Mouse (Mus musculus) CH12.LX (cell line): ENCODE data around the gene Gstt1. TPM values are rescaled to one million over a fixed set of nuclear protein-coding genes. Genes with fewer than 3 reads are reported as not detected.

ENCODE experiments used
- DNase-seq: peaks from one replicate; pipeline ENCODE4 v3.0.0-alpha.2; 2013; ENCODE audit errors: extremely low read depth
- H3K27ac ChIP-seq: 2 replicates; pipeline ENCODE4 v1.5.1; 2012; ENCODE audit warnings: low read depth, mild to moderate bottlenecking, control low read depth, moderate library complexity; ENCODE audit not compliant: insufficient read depth
- H3K27me3 ChIP-seq: replicated peaks from 2 replicates; pipeline ENCODE3; 2012; ENCODE audit warnings: inconsistent platforms
- H3K36me3 ChIP-seq, 2 experiments: replicated peaks in 1 of 2; 2 replicates each; pipeline versions ENCODE3 to v1.6.1; 2012; ENCODE audit warnings: inconsistent platforms in 1 of 2, low read length in 1 of 2, mild to moderate bottlenecking in 1 of 2, mixed read lengths in 1 of 2, moderate library complexity in 1 of 2; ENCODE audit not compliant: control insufficient read depth in 1 of 2, insufficient read depth in 1 of 2
- H3K4me1 ChIP-seq, 2 experiments: 2 replicates each; pipeline ENCODE4 v1.6.1; 2012; ENCODE audit warnings: inconsistent platforms in 1 of 2, moderate library complexity in 1 of 2; ENCODE audit not compliant: insufficient read depth in 2 of 2, control insufficient read depth in 1 of 2
- H3K4me2 ChIP-seq: 2 replicates; pipeline ENCODE4 v1.6.1; 2012; ENCODE audit warnings: low read depth, mild to moderate bottlenecking, control low read depth; ENCODE audit not compliant: poor library complexity, insufficient read depth, severe bottlenecking
- H3K4me3 ChIP-seq, 3 experiments: fragments of 150-350 bp in 1 of 3; sonication (generic) in 1 of 3; replicated peaks in 1 of 3; 2 replicates each; pipeline versions ENCODE3 to v1.5.1; 2011 to 2012; ENCODE audit warnings: low read depth in 2 of 3, low read length in 2 of 3, mild to moderate bottlenecking in 2 of 3, moderate library complexity in 2 of 3, control low read depth in 1 of 3, improper control_type of control experiment in 1 of 3, inconsistent platforms in 1 of 3, mixed read lengths in 1 of 3; ENCODE audit not compliant: poor library complexity in 1 of 3
- H3K79me2 ChIP-seq: replicated peaks from 2 replicates; pipeline ENCODE4 v1.6.1; 2012; ENCODE audit warnings: mild to moderate bottlenecking, moderate library complexity; ENCODE audit not compliant: control insufficient read depth, poor library complexity, insufficient read depth, severe bottlenecking; ENCODE audit errors: extremely low read depth
- H3K9ac ChIP-seq: 2 replicates; pipeline ENCODE4 v1.6.1; 2012; ENCODE audit warnings: low read depth, mild to moderate bottlenecking, control low read depth, moderate library complexity; ENCODE audit not compliant: insufficient read depth
- H3K9me3 ChIP-seq: replicated peaks from 2 replicates; pipeline ENCODE3; 2012; ENCODE audit warnings: low read length, inconsistent platforms, mixed read lengths
- BHLHE40 ChIP-seq: IDR thresholded peaks from 2 replicates; pipeline ENCODE4 v1.6.1; 2011; ENCODE audit warnings: mild to moderate bottlenecking, low read depth, low read length, improper control_type of control experiment
- CHD1 ChIP-seq: IDR thresholded peaks from 2 replicates; pipeline ENCODE4 v1.6.1; 2012; ENCODE audit warnings: low read depth, low read length, improper control_type of control experiment, inconsistent platforms
- CHD2 ChIP-seq: IDR thresholded peaks from 2 replicates; pipeline ENCODE4 v1.6.1; 2011; ENCODE audit warnings: low read length, improper control_type of control experiment
- CTCF ChIP-seq, 2 experiments: IDR thresholded peaks in 1 of 2; conservative IDR thresholded peaks in 1 of 2; 2 replicates each; pipeline ENCODE4 v1.5.1; 2011 to 2012; ENCODE audit warnings: low read depth in 2 of 2, low read length in 2 of 2, improper control_type of control experiment in 1 of 2, inconsistent platforms in 1 of 2, mild to moderate bottlenecking in 1 of 2, moderate library complexity in 1 of 2
- E2F4 ChIP-seq: IDR thresholded peaks from 2 replicates; pipeline ENCODE4 v1.6.1; 2011; ENCODE audit warnings: low read depth, low read length, improper control_type of control experiment; ENCODE audit not compliant: insufficient replicate concordance
- ELF1 ChIP-seq: IDR thresholded peaks from 2 replicates; pipeline ENCODE4 v1.6.1; 2014; ENCODE audit warnings: low read depth, mild to moderate bottlenecking, inconsistent platforms, low read length, improper control_type of control experiment
- EP300 ChIP-seq: IDR thresholded peaks from 2 replicates; pipeline ENCODE4 v1.6.1; 2011; ENCODE audit warnings: low read length, improper control_type of control experiment
- ETS1 ChIP-seq: conservative IDR thresholded peaks from 2 replicates; pipeline ENCODE4 v1.6.1; 2012; ENCODE audit warnings: low read depth, mild to moderate bottlenecking, inconsistent platforms, low read length, improper control_type of control experiment, moderate library complexity
- GABPA ChIP-seq: IDR thresholded peaks from 2 replicates; pipeline ENCODE4 v1.6.1; 2012; ENCODE audit warnings: low read depth, low read length, improper control_type of control experiment, inconsistent platforms; ENCODE audit not compliant: insufficient replicate concordance
- HCFC1 ChIP-seq: IDR thresholded peaks from 2 replicates; pipeline ENCODE4 v1.6.1; 2012; ENCODE audit warnings: low read depth, mild to moderate bottlenecking, inconsistent platforms, low read length, improper control_type of control experiment
- IRF4 ChIP-seq: IDR thresholded peaks from 2 replicates; pipeline ENCODE4 v1.6.1; 2014; ENCODE audit warnings: low read depth, mild to moderate bottlenecking, inconsistent platforms, low read length, improper control_type of control experiment
- JUN ChIP-seq: IDR thresholded peaks from 2 replicates; pipeline ENCODE4 v1.6.1; 2011; ENCODE audit warnings: low read depth, mild to moderate bottlenecking, low read length, improper control_type of control experiment, moderate library complexity; ENCODE audit not compliant: insufficient read depth
- JUND ChIP-seq: conservative IDR thresholded peaks from 2 replicates; pipeline ENCODE4 v1.6.1; 2011; ENCODE audit warnings: low read depth, low read length, improper control_type of control experiment
- KAT2A ChIP-seq: IDR thresholded peaks from 2 replicates; pipeline ENCODE4 v1.6.1; 2012; ENCODE audit warnings: low read length, improper control_type of control experiment, inconsistent platforms; ENCODE audit not compliant: insufficient replicate concordance
- MAFK ChIP-seq: IDR thresholded peaks from 2 replicates; pipeline ENCODE4 v1.6.1; 2011; ENCODE audit warnings: low read length, improper control_type of control experiment; ENCODE audit not compliant: insufficient replicate concordance
- MAX ChIP-seq: IDR thresholded peaks from 2 replicates; pipeline ENCODE4 v1.6.1; 2011; ENCODE audit warnings: low read length, improper control_type of control experiment
- MAZ ChIP-seq: IDR thresholded peaks from 2 replicates; pipeline ENCODE4 v1.6.1; 2012; ENCODE audit warnings: low read depth, mild to moderate bottlenecking, inconsistent platforms, low read length, improper control_type of control experiment, moderate library complexity
- MEF2A ChIP-seq: IDR thresholded peaks from 2 replicates; pipeline ENCODE4 v1.6.1; 2014; ENCODE audit warnings: low read depth, mild to moderate bottlenecking, inconsistent platforms, low read length, improper control_type of control experiment, borderline replicate concordance
- MXI1 ChIP-seq: IDR thresholded peaks from 2 replicates; pipeline ENCODE4 v1.6.1; 2011; ENCODE audit warnings: mild to moderate bottlenecking, low read depth, low read length, improper control_type of control experiment
- MYC ChIP-seq: IDR thresholded peaks from 2 replicates; pipeline ENCODE4 v1.6.1; 2011; ENCODE audit warnings: low read depth, mild to moderate bottlenecking, improper control_type of control experiment, low read length
- NELFE ChIP-seq: IDR thresholded peaks from 2 replicates; pipeline ENCODE4 v1.6.1; 2011; ENCODE audit warnings: low read depth, low read length, improper control_type of control experiment
- NRF1 ChIP-seq: IDR thresholded peaks from 2 replicates; pipeline ENCODE4 v1.6.1; 2014; ENCODE audit warnings: low read depth, mild to moderate bottlenecking, inconsistent platforms, low read length, improper control_type of control experiment, moderate library complexity
- PAX5 ChIP-seq: IDR thresholded peaks from 2 replicates; pipeline ENCODE4 v1.6.1; 2012; ENCODE audit warnings: low read length, inconsistent platforms, mixed read lengths
- POLR2A ChIP-seq: IDR thresholded peaks from 2 replicates; pipeline ENCODE4 v1.6.1; 2011; ENCODE audit warnings: low read depth, mild to moderate bottlenecking, improper control_type of control experiment, low read length
- POLR2AphosphoS2 ChIP-seq: IDR thresholded peaks from 2 replicates; pipeline ENCODE4 v1.6.1; 2011; ENCODE audit warnings: low read depth, low read length, improper control_type of control experiment
- RAD21 ChIP-seq: IDR thresholded peaks from 2 replicates; pipeline ENCODE4 v1.6.1; 2011; ENCODE audit warnings: low read depth, mild to moderate bottlenecking, low read length, improper control_type of control experiment, moderate library complexity
- RCOR1 ChIP-seq: conservative IDR thresholded peaks from 2 replicates; pipeline ENCODE4 v1.6.1; 2012; ENCODE audit warnings: low read depth, mild to moderate bottlenecking, inconsistent platforms, low read length, improper control_type of control experiment
- SIN3A ChIP-seq: IDR thresholded peaks from 2 replicates; pipeline ENCODE4 v1.6.1; 2012; ENCODE audit warnings: low read length, improper control_type of control experiment, inconsistent platforms
- SMC3 ChIP-seq: IDR thresholded peaks from 2 replicates; pipeline ENCODE4 v1.6.1; 2011; ENCODE audit warnings: low read depth, low read length, improper control_type of control experiment
- TBP ChIP-seq: conservative IDR thresholded peaks from 2 replicates; pipeline ENCODE4 v1.6.1; 2011; ENCODE audit warnings: low read depth, low read length, improper control_type of control experiment
- TCF12 ChIP-seq: IDR thresholded peaks from 2 replicates; pipeline ENCODE4 v1.6.1; 2014; ENCODE audit warnings: low read depth, mild to moderate bottlenecking, inconsistent platforms, low read length, improper control_type of control experiment
- UBTF ChIP-seq: IDR thresholded peaks from 2 replicates; pipeline ENCODE4 v1.6.1; 2012; ENCODE audit warnings: low read depth, mild to moderate bottlenecking, inconsistent platforms, low read length, improper control_type of control experiment, moderate library complexity
- USF1 ChIP-seq: IDR thresholded peaks from 2 replicates; pipeline ENCODE4 v1.6.1; 2014; ENCODE audit warnings: low read depth, mild to moderate bottlenecking, inconsistent platforms, low read length, improper control_type of control experiment
- USF2 ChIP-seq: conservative IDR thresholded peaks from 2 replicates; pipeline ENCODE4 v1.6.1; 2011; ENCODE audit warnings: low read depth, low read length, improper control_type of control experiment
- ZC3H11A ChIP-seq: IDR thresholded peaks from 2 replicates; pipeline ENCODE4 v1.6.1; 2012; ENCODE audit warnings: low read depth, mild to moderate bottlenecking, inconsistent platforms, low read length, improper control_type of control experiment
- ZKSCAN1 ChIP-seq: IDR thresholded peaks from 2 replicates; pipeline ENCODE4 v1.6.1; 2012; ENCODE audit warnings: low read depth, inconsistent platforms, low read length, improper control_type of control experiment, borderline replicate concordance
- ZMIZ1 ChIP-seq: IDR thresholded peaks from 2 replicates; pipeline ENCODE4 v1.6.1; 2012; ENCODE audit warnings: low read depth, mild to moderate bottlenecking, inconsistent platforms, low read length, improper control_type of control experiment
- ZNF384 ChIP-seq: IDR thresholded peaks from 2 replicates; pipeline ENCODE4 v1.6.1; 2012; ENCODE audit warnings: low read depth, low read length, improper control_type of control experiment, inconsistent platforms
- dilution Hi-C: fragments of 300-500 bp; cut with MboI; formaldehyde crosslinking; loops from 2 replicates; pipeline ENCODE4 v1.14.3; 2020; ENCODE audit warnings: low sequenced_read_pairs; ENCODE audit not compliant: extremely low pct_unique_long_range_greater_than_20kb, extremely low pct_ligation_motif_present
- in situ Hi-C: fragments of 300-500 bp; cut with MboI; formaldehyde crosslinking; loops from 3 replicates; pipeline ENCODE4 v1.14.3; 2019; ENCODE audit warnings: low sequenced_read_pairs, low pct_ligation_motif_present, low pct_unique_long_range_greater_than_20kb, mixed read lengths
- polyA plus RNA-seq: library from polyadenylated mRNA; unstranded; fragments of >175 nt; gene quantifications from 2 replicates; pipeline ENCODE4 v1.2.1, GENCODE M21; 2012; ENCODE audit warnings: low read depth; ENCODE audit not compliant: insufficient read length
- total RNA-seq, 2 experiments: library from RNA; depleted of rRNA; stranded (reverse); fragments of 300-350 nt in 1 of 2; fragments of >200 nt in 1 of 2; gene quantifications; 2 replicates each; pipeline ENCODE4 v1.2.3; 2012 to 2014

The Gstt1 gene
- total and polyA plus RNA-seq, 3 experiments = 2.9 to 50.9 (median 4.5) TPM

DNA sequence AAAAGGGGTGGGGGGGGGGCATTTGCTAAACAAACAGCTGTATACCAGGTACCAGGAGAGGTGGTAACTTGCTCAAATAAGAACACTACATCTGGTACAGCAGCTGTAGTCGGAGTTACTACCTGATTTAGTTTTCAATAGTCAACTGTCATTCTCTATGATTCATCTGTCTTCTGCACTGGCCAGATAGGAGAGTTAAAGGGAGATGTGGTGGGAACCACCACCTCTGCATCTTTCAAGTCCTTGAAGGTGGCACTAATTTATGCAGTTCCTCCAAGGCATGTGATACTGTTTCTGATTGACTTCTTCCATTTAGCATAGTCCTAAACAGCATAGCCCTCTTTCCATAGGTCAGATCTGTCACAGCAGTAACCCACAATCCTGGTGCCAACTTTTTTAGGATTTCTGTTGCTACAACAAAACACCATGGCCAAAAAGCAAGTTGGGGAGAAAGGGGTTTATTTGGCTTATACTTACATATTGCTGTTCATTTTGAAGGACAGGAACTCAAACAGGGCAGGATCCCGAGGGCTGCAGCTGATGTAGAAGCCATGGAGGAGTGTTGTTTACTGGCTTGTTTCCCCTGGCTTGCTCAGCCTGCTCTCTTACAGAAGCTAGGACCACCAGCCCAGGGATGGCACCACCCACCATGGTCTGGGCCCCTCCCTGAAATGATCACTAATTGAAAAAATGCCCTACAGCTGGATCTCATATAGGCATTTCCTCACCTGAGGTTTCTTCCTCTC is 31.3 kb upstream of the Gstt1 start:
- dilution Hi-C loops (no loop called here), in situ Hi-C loops (loop anchor here (5.0 to 10.0 kb wide), 2 partner anchors 47 to 245 kb away; partner anchors contain the start of genes Ggt5, Gm20441 and Gstt3)
- peaks cover 24% of the 10 kb centered on the region for H3K9me3 ChIP-seq

DNA sequence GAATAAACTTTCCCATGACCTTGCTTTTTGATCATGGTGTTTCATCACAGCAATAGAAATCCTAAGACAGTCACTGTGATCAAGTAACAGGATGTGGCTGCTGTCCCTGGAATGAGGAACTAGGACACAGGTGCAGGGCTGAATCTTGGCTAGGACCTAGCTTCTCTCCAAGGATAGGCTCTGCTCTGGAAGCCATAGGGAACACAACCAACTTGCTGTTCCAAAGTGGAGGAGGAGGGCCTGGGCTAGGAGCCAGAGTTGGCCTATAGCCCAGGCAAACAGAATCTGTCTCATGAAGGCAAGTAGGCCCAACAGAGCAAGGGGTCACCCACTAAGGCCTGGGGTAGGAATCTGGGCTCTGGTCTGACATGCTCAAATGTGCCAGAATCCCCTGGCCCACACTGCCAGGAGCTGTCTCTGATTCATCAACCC is 30.1 kb upstream of the Gstt1 start:
- no peak for DNase-seq
- Histone ChIP-seq H3K79me2 (no peaks in the 10 kb centered on the region), H3K4me2 (no peak overlapping the region), H3K27me3 (no peaks in the 10 kb centered on the region), H3K4me3 (no peak overlapping the region), H3K9ac (no peak overlapping the region), H3K27ac (no peak overlapping the region)
- dilution Hi-C loops = no loop called here
- TF ChIP-seq UBTF (no peak), MYC (no peak), JUND (no peak), ELF1 (no peak), USF1 (no peak)
- TF ChIP-seq, all 38 proteins: peak for 0
- Histone ChIP-seq H3K9me3 (peaks cover 33% of the 10 kb centered on the region), H3K4me1 (peaks cover 3 to 54% of the 10 kb centered on the region in 2 experiments; a peak in 2 of 4 replicates), H3K36me3 (peaks cover 0 to 12% of the 10 kb centered on the region in 2 experiments)
- in situ Hi-C loops = loop anchor here (5.0 kb wide), 1 partner anchor 46 kb away; the partner anchor contains the start of genes Gm20441 and Gstt3

More for the DNA sequence above, 31.3 kb upstream of the Gstt1 start:
- no peak overlapping the region for H3K9ac ChIP-seq
- TF ChIP-seq ZNF384 (no peak), PAX5 (no peak), TBP (peak; percentile 93), USF1 (no peak), SMC3 (no peak), MAX (no peak), IRF4 (no peak), GABPA (no peak), CHD1 (no peak), CTCF (conservative IDR thresholded peaks at IDR 0.05 in 1 of 2, IDR thresholded peaks at IDR 0.05 in 1 of 2; ENCODE audit: low read depth in 2 of 2, low read length in 2 of 2) (no peak), POLR2AphosphoS2 (peak; percentile 70; the same call in 1 of the 2 replicates), BHLHE40 (0 out of 2 replicates have a peak, but pooled peaks have one; percentile 13), HCFC1 (no peak), POLR2A (peak; percentile 66), MEF2A (no peak), JUND (no peak), ELF1 (no peak), USF2 (no peak), MXI1 (no peak; the same call in 1 of the 2 replicates), JUN (no peak), EP300 (peak; percentile 40; the same call in 1 of the 2 replicates), TCF12 (no peak), E2F4 (no peak), ETS1 (0 out of 2 replicates have a peak, but pooled peaks have one; percentile 6), ZKSCAN1 (no peak), SIN3A (peak; percentile 38; the same call in 1 of the 2 replicates), KAT2A (no peak), MAZ (no peak), CHD2 (peak; percentile 41; the same call in 1 of the 2 replicates), ZMIZ1 (peak; percentile 61; the same call in 1 of the 2 replicates), MYC (0 out of 2 replicates have a peak, but pooled peaks have one; percentile 20), NRF1 (no peak), RCOR1 (no peak), RAD21 (no peak), MAFK (no peak), UBTF (no peak), NELFE (no peak), ZC3H11A (no peak)
- H3K79me2 ChIP-seq = no peaks in the 10 kb centered on the region
- H3K27me3 ChIP-seq = no peaks in the 10 kb centered on the region
- H3K36me3 ChIP-seq = peaks cover 0 to 12% of the 10 kb centered on the region in 2 experiments
- peak; percentile 42 for DNase-seq
- H3K4me2 ChIP-seq = no peak overlapping the region
- H3K4me1 ChIP-seq = peaks cover 3 to 50% of the 10 kb centered on the region in 2 experiments; a peak in 2 of 4 replicates
- H3K27ac ChIP-seq = peak overlapping the region; percentile 38
- no peak overlapping the region for H3K4me3 ChIP-seq
